Mouse (Mus musculus) adipocyte (in vitro differentiated cells): ENCODE measurements around the gene Sytl2.

Source experiments
- DNase-seq: peaks from one replicate; pipeline ENCODE4 v3.0.0-alpha.2; 2016; ENCODE audit warnings: low spot score

The Sytl2 gene

DNA sequence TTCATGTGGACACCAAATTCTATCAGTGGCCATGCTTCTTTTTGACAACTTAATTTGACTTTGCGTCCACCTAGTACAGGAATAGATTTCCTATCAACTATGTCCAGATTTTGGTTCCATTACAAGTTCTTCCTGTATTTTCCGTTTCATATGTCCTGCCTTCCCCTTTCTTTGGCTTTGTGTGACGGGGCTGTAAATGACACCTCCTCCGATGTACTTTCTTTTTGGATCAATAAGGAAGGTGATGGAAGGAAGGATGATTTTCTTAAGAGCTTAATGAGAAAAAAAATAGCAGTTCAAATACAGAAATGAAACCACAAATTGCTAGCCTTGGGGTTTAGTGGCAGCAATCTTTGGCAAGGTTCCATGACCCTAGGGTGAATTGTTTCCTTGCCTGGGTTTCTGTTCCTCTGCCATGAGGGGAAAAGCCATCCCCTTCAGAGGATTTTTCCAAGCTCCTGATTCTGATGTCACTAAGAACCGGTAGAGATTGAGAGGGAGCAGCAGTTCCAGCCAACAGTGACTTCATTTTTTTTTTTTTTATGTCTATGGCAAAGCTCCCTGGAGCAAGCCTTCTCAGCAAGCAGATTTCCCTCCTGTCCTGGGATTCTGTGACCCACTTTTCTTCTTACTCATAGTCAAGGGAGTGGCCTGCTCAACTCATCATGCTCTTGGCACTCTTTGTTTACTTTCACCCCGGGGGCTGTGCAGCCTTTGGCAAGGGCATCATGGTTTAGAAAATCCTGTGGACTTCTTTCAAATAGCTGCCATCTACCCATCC lies 68.2 kb downstream of the Sytl2 start:
- peak; percentile 75 for DNase-seq

DNA sequence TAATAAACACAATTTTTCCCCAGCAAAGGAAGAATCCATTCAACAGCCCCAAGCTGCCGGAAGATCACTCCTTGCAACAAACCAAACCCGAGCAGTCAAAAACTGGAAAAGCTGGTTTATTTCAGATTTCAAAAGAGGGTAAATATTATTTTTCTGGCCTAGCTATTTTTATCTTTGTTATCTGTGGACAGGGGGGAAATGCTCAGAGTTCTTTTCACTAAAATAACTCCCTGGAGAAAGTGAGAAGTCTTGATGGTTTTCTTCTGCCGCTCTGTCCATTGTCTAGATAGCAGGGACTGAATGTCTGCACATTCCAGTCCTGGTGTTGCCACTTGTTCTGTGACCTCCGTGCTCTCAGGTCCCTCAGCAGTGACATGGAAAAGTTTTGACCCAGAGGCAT lies 70.8 kb downstream of the Sytl2 start:
- DNase-seq: peak; percentile 5

DNA sequence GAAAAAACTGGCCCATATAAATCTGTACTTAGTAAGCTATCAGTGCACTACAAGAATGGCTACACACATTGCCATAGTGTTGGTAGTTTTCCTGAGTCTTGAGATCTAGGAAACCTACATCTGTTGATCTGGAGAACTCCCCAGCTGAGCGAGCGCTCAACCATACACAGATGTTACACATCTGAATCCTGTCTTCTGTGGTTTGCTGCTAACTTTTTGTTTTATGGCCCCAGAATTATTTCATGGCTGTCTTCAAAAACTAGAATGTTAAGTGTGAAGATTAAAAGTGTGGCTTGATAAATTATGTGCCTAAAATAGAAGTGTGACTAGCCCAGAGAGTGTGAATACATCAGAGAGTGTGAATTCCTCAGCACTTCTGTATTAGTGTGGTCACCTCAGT lies 82.4 kb downstream of the Sytl2 start:
- no peak for DNase-seq

DNA sequence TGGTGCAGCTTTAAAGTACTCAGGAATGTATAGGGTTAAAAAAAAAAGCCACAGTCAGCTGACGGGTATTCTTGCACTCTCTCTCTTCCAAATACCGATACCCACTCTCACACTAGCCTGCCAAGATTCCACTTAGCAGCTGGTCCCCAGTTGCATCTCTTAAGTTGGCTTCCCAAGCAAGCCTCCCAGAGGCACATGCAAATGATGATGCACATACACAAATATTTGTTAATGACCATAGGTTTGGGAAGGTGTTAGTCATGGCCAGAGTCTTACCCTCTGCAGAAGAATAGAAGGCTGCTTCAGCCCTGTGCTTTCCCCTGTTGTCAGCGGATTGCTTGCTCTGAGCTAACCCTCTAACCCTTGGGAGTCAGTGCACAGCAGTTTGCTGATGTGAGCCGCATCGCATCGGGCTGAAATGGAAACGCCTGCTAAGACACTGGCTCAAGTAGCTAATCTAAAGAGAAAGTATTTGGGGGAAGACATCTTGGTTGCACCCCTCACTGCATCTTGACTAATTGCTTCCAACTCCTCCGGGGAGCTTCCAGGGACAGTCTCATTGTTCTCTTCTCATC lies 84.9 kb downstream of the Sytl2 start:
- no peak for DNase-seq

DNA sequence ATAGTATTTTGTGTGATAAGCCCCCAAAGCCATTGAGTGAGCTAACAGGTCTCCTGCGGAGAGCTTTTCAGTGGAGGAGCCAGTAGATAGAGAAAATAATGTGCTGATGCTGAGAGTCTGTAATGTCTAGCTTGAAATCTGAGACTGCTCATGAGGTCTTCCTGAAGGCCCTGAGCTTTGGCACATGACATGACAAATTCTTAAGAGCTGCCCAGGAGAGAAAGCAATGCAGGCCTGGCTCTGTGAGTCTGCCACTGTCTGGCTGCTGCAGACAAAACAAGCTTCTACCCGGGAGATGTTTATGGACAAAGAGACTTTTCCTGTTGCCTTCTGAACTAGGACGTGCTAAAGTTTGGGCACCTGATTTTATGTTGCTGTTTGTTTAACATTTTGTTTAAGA lies 87.7 kb downstream of the Sytl2 start:
- DNase-seq: no peak

DNA sequence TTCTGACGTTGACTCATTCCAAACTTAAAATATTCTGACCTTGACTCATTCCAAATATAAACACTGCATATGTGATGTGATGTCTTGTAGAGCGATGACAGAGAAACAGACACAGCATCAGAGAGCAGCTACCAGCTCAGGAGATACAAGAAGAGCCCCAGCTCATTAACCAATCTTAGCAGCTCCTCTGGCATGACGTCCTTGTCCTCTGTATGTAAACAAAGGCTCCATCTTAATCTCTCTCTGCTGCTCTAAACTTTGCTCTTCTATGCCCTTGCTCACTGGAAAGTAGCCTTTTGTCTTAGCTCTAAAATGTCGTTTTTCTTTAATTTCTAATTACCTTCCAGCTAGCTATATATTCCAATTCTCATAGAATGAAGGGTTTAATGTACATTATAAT lies 93.0 kb downstream of the Sytl2 start:
- no peak for DNase-seq

DNA sequence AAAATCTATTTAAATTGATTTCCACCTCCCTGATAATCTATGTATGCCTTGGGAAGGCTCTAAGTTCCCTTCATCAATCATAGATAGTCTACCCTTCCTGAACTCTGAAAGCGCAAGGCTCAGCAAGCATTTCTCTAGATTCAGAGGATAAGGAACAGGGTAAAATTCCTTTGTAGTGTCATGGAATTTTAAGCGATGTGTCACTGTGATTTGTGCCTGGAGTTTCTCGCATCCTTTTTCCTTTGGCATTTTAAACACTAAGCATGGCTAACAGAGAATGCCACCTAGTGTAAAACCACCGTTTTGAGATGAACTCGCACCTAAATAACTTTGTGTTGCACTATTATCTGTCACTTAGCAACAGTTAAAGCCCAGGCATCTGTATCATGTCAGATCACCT lies 93.9 kb downstream of the Sytl2 start:
- DNase-seq: no peak

DNA sequence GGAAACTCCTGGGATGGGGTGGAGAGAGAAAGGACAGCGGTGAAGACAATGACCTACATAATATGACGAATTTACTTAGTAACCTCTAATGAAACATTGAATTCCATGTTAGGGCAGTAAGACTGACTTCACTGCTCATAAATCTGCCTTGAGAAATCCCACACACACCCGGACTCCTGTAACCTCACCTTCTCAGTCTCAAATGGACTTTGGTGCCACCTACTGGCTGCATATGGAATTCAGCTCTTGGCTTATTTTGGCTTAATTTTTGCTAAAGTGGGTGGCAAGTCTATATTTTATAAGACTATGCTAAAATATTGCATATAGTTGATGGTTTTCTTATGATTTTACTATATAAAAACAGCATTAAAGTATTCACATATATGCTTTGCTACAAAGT lies 107.9 kb downstream of the Sytl2 start:
- DNase-seq: peak; percentile 78

DNA sequence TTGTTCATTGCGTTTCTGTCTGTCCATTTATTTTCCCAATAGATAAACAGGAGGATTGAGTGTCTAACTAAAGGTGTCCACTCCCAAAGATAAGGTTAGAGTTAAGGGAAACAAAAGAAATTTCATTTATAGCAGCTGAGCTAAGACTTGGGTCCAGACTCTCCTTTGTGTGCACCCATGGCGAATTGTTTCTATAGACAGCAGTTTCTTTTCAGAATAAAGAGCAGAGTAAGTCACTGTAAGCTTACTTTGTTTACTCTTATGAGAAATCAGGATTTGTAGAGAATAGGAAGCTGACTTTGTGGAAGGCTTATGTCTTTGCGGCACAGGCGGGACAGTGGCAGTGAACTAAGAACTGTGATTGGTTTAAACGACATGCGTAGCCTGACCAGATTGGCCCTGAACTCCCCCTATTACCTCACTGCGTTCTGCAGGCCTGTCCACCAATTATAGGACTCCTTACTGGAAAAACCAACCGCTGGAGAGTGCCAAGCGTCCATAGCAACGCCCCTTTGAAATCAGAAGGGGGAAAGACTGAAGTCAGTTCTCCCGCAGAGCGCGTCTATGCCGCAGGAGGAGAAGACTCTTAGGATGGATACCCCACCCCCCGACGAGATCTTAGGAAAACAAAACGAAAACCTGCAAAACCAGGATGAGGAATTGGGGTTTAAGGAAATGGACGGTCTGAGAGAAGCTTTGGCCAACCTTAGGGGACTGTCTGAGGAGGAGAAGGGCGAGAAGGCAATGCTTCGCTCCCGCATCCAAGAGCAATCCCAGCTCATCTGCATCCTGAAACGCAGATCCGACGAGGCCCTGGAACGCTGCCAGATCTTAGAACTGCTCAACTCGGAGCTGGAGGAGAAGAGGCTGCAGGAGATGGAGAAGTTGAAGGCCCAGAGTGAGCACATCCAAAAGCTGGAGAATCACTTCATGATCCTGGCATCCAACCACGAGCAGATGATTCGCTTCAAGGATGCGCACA lies 124.3 kb downstream of the Sytl2 start, which contains the start of gene Ccdc89:
Gene Ccdc89, plus strand, starts transcription at position 558 of the 982 bp plus-strand sequence.
- peak; percentile 93 for DNase-seq

DNA sequence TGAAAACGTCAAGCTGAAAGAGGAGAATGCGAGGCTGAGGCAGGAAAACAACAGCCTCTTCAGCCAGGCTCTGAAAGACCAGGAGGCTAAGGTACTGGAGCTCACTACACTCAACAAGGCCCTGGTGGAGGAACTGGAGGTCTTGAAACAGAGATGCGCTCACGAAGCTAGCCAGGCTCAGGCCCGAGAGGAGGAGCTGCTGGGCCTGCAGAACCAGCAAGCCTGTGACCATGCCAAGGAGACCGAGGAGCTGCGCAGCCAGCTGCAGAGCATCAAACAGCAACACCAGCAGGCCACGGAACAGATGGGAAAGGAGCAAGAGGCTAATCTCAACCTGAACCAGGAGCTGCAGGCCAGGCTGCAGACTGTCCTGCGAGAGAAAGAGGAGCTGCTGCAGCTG lies 125.0 kb downstream of the Sytl2 start:
- DNase-seq: no peak

DNA sequence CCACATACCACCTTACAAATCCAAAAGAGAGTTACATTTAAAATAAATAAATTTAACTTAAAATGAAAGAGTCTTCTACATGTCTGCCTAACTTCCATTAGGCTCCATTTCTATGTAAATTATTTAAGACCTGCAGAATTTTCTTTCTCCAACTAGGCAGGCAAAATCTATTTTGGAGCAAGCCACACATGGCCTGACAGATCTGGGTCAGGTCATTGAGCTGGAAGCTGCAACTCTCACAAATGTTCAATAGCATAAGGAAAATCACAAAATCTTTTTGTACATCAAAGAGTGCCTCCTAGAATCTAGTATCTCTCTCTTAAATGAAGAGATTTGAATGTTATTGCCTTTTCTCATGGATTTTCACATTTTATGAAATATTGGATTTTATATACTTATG lies 130.2 kb downstream of the Sytl2 start:
- DNase-seq: no peak

DNA sequence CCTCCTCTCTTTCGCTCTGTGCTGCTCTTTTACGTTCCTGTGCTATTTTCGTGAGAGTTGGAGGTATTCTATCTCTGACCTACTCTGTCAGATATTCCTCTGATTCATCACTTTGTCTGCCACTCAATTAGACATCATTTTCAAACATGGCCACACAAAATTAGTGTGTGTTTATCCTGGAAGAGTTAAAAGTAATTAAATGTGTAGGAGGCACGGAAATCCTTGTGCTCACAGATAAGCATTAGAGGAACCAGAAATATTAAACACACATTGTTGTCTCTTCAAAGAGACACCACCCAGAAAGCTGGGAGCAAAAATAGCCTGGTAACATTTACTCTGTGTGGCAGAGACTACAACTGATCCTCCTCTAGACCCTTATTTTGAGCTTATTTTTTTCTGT lies 138.0 kb downstream of the Sytl2 start:
- no peak for DNase-seq

DNA sequence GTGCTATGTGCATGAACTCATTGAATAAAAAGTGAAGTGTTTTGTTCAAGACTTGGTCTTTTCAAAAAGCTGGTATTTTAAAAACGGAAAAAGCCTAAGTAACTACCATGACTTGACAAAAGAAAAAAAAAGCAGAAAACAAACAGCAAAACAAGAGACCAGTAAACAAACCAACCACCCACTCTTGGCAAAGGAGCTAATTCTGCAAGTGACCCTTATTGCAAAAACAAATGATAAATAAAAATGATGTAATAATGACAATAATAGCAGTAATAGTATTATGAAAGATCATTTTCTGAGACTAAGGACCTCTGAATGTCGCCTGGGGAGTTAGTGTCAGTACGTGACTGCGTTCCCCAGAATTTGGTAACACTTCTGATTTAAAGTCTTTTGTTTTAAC lies 140.0 kb downstream of the Sytl2 start:
- DNase-seq: no peak

DNA sequence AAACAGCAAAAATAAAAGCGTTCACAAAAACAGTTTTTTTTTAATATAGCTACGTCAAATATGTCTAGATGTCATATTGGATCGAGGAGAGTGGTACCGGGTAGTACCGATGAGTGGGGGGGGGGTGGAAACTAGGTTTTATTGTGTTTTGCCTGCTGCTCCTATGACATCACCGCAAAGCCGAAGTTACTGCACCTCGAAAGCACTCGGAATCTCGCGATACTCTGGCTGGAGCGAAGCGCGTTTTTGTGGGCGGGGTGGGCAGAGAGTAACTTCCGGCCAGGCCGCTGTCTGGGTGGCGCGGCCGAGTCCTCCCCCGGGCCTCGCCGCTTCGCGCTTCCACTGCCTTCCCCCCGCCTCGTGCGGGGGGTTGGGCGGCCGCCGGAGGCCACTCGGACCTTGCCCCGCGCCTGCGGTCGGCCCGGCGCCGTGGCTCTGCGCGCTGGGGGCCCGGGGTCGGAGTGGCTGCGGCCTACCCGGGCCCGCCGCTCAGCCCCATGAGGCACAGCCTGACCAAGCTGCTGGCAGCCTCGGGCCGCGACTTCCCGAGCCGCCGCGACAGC lies 140.5 kb downstream of the Sytl2 start, which contains the start of gene Crebzf:
Gene Crebzf, plus strand, starts transcription at position 212 of the 563 bp plus-strand sequence.
- peak; percentile 97 for DNase-seq

DNA sequence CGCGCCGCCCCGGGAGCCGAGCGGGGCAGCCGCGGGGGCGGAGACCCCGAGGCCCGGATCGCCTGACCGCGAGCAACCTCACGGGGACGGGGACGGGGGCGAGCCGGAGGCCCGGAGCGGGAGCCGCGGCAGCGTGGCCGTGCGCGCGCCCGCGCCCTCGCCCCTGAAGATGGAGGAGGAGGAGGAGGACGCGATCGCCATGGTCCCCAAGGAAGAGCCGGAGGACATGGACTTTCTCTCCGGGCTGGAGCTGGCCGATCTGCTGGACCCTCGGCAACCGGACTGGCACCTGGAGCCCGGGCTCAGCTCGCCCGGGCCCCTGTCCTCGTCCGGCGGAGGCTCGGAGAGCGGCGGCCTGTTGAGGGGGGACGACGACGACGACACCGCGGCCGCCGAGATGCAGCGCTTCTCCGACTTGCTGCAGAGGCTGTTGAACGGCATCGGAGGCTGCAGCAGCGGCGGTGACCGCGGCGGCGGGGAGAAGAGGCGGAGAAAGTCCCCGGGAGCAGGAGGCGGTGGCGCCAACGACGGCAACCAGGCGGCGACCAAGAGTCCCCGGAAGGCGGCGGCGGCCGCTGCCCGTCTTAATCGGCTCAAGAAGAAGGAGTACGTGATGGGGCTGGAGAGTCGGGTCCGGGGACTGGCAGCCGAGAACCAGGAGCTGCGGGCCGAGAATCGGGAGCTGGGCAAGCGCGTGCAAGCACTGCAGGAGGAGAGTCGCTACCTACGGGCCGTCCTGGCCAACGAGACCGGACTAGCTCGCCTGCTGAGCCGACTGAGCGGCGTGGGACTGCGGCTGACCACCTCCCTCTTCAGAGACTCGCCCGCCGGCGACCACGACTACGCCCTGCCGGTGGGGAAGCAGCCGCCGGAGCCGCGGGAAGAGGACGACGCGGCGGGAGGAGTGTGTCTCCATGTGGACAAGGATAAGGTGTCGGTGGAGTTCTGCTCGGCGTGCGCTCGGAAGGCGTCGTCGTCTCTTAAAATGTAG lies 141.3 kb downstream of the Sytl2 start:
- peak; percentile 63 for DNase-seq

DNA sequence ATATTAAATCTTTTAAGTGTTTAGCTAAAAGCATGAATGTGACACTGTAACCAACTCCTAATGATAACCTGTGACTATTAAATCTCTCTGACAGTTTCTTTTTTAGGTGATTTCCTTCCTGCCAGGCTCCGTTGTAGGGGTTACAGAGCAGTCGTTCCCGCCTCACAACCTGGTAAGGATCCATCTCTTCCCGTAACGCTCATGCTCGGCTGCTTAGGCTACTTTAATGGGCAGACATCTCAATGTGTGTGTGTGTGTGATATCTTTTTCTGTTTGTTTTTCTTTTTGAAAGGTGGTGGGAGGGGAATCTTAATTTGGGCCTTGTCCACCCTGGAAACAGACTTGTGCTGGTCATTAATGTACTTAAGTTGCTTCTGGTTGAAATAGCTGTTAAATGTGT lies 142.2 kb downstream of the Sytl2 start:
- peak; percentile 36 for DNase-seq

DNA sequence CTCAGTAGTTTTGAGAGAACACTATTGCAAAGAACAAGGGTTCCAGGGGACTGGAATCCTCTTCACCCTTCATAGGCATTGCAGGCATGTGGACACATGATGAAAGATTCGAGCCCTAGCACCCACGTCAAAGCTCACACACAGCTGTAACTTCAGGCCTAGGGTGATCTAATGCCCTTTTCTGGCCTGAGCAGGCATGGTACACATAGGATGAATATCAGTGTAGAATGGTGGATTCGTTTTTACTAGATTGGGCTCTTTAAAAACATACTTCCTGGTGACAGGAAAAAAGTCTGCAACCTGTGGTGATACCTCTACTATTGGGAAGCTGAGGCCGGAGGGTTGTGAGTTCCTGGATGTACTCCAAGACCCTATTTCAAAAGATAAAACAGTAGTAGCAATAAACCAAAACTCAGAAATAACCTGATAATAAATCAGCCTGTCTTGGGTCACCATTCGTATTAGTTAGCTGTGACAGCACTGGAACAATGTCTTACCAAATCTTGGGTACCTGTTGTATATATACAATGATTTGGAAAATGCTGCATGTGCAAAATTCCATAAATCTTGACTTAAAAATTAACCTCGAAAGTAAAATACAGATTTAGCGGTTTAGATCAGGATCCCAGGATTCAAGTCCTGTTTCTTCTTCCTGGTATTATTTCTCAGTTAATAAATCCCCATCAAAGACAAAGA lies 154.2 kb downstream of the Sytl2 start:
- DNase-seq: no peak

DNA sequence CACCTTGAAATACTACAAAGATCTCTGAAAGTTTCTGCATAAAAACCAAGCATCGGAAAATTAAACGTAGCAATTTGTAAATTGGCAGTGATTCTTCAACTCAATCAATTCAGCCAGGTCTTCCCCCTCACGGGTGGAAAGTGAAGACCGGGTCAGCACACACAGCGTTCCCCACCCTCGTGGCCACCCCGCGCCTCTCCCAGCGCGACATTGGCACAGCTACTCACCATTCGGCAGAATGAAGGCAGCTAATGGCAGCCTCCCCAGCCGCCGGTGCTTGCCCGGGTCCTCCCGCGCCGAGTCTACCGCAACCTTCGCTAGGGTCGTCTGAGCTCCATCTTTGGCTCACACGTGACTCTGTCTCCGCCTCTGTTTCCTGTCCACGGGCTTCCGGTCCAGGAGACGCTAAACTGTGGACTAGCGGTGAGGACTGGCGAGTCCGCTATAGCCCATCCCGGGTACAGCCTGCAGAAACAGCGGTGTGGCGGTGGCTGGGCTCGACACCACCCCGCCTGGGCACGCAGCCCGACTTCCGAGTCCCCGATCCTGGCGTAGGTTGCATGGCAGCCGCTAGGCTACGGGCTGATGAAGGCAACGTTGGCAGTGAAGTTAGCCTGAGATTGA lies 154.9 kb downstream of the Sytl2 start, which contains the start of gene Tmem126a:
Gene Tmem126a, minus strand, starts transcription at position 385 of the 624 bp plus-strand sequence.
- DNase-seq: peak; percentile 90

DNA sequence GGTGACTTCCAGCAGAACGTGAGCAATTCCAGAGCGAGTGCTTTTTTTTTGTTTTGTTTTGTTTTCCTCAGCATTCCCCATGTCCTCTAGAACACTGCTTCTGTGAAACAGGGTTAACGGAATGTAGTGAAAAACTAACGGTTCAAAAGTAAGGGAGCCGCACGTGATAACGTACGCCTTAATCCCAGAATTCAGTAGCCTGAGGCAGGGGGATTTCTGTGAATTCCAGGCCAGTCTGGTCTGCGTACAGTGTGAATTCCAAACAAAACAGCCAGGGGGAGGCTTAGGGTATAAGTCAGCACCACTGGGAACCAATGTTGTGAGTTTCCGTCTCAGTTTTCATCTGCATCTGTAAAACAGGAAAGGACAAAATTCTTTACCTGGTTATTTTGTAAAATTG lies 155.5 kb downstream of the Sytl2 start:
- DNase-seq: no peak
